ENCODE assay signal across 23 mouse cellular contexts in genomic region chr3:96113251-96113650, GRCm38 (mm10). TPM values are rescaled to one million over a fixed set of nuclear protein-coding genes. Genes with fewer than 3 reads are reported as not detected.
DNase-seq lines count a peak whose midpoint lies in the region; TF ChIP-seq lines count a peak whose summit lies in the region.
"Had no signal": no experiment of that assay in that cellular context is flagged by ENCODE, and none has a peak within 500 bp of the region (broad histone marks: within the 10 kb centered on the region; RNA-seq: fewer than 3 reads in every experiment).

No protein-coding gene starts in this region.

- no peak for TF ChIP-seq CTCF in liver, adult 2 months (IDR thresholded peaks at IDR 0.05; ENCODE audit: low read depth, low read length)

- H3K4me3 ChIP-seq in liver, adult 2 months (ENCODE audit: insufficient read depth, low read depth, low read length), result no peak overlapping the region
- H3K4me3 ChIP-seq: embryonic facial prominence, embryonic 10.5 days; forebrain, embryonic 10.5 days; heart, embryonic 10.5 days; hindbrain, embryonic 10.5 days; limb, embryonic 13.5 days had no signal

- peaks cover 24% of the 10 kb centered on the region for H3K79me2 ChIP-seq in liver, adult 2 months (ENCODE audit: control insufficient read depth, insufficient read depth, low read length)

- 72% methylated on average over 3 of the region's 3 CpGs for WGBS in liver, adult 2 months

- DNase-seq in heart, adult 11 months, result peak; percentile 43
- no peak for DNase-seq in heart, adult 8-10 months (ENCODE audit: low spot score)
- DNase-seq in liver, adult 2 months (ENCODE audit: extremely low read depth, low read depth, low spot score), result peak; percentile 25
- DNase-seq in liver (no peak), 3T3-L1 (ENCODE audit: low read depth, low spot score) (peak; percentile 49), adipocyte (ENCODE audit: low spot score) (peak; percentile 76)
- DNase-seq in cerebellum, adult 9-11 months, result no peak
- DNase-seq in left cerebral cortex, adult 11 months (ENCODE audit: low spot score), result no peak
- DNase-seq: adrenal gland, postnatal 10 days; cerebellum, adult 9-10 months; heart, postnatal 10 days; kidney, postnatal 25 days; midbrain, embryonic 14.5 days; thymus, adult 18-20 months; thymus, postnatal 36 days had no signal

- H3K9ac ChIP-seq in liver, adult 2 months (ENCODE audit: low read depth, low read length), result no peak overlapping the region
- H3K9ac ChIP-seq: limb, embryonic 13.5 days; liver, embryonic 14.5 days had no signal

- no peaks in the 10 kb centered on the region for H3K27me3 ChIP-seq in liver, adult 2 months (ENCODE audit: control insufficient read depth, insufficient read depth, low read length)
- H3K27me3 ChIP-seq: limb, embryonic 13.5 days; Patski had no signal

- H3K27ac ChIP-seq in liver, adult 2 months (replicated peaks; ENCODE audit: insufficient read depth, low read depth, low read length), result no peak overlapping the region
- H3K27ac ChIP-seq: embryonic facial prominence, embryonic 10.5 days; forebrain, embryonic 10.5 days; heart, embryonic 10.5 days; hindbrain, embryonic 10.5 days; limb, embryonic 13.5 days; liver, embryonic 14.5 days had no signal

- H3K36me3 ChIP-seq in liver, adult 2 months (ENCODE audit: control insufficient read depth, insufficient read depth, low read length), result no peaks in the 10 kb centered on the region

- H3K4me1 ChIP-seq in liver, adult 2 months (ENCODE audit: control insufficient read depth, insufficient read depth, low read length), result peaks cover 14% of the 10 kb centered on the region; the same call in 1 of the 2 replicates
- H3K4me1 ChIP-seq: hindbrain, embryonic 10.5 days had no signal

- no peak for TF ChIP-seq POLR2A in liver, adult 2 months (IDR thresholded peaks at IDR 0.05; ENCODE audit: extremely low read depth, insufficient read depth, low read length)

RNA-seq across cellular contexts. Expression of gene Otud7b, which starts 8.9 kb away (rescaled TPM):
- 10 to 100 TPM; 55.4 to 63.1 (median 59.8) TPM for total RNA-seq in heart, adult 8-10 months (2022)
- 8.9 and 11.9 TPM in 2 replicates for total RNA-seq in liver, adult 2 months (2014; rRNA removed)
- 5.9 and 6.8 TPM in 2 replicates for polyA plus RNA-seq in liver, adult 2 months (2012; rRNA removed)

RNA-seq across cellular contexts. Expression of gene Mtmr11, which starts 48.6 kb away (rescaled TPM):
- 1 to 10 TPM; 1.7 to 3.0 (median 2.2) TPM for total RNA-seq in heart, adult 8-10 months (2022)
- total RNA-seq in liver, adult 2 months (2014; rRNA removed), result 1.2 and 1.4 TPM in 2 replicates
- 1.1 and 2.8 TPM in 2 replicates for polyA plus RNA-seq in liver, adult 2 months (2012; rRNA removed)
- total RNA-seq: megakaryocyte-erythroid progenitor cell, adult 5-6 weeks had no signal

RNA-seq across cellular contexts. Expression of gene Vps45, which starts 55.0 kb away (rescaled TPM):
- total RNA-seq in heart, adult 8-10 months (2022), result 10 to 100 TPM; 27.2 to 33.8 (median 30.0) TPM
- 8.9 and 10.7 TPM in 2 replicates for total RNA-seq in liver, adult 2 months (2014; rRNA removed)
- 2.1 and 2.4 TPM in 2 replicates for polyA plus RNA-seq in liver, adult 2 months (2012; rRNA removed)

RNA-seq across cellular contexts. Expression of gene Sf3b4, which starts 58.9 kb away (rescaled TPM):
- total RNA-seq in heart, adult 8-10 months (2022), result 10 to 100 TPM; 14.1 to 17.2 (median 16.2) TPM
- 2.7 and 5.2 TPM in 2 replicates for total RNA-seq in liver, adult 2 months (2014; rRNA removed)
- 23.5 and 29.7 TPM in 2 replicates for polyA plus RNA-seq in liver, adult 2 months (2012; rRNA removed)

Comparison
In these comparisons a context has a peak if more than half of its experiments do, and no peak if none do; other contexts are left out.
1. DNase-seq: peak in heart, adult 11 months (single experiment), liver, adult 2 months (single experiment), 3T3-L1 (single experiment) and adipocyte (single experiment); none in heart, adult 8-10 months (single experiment), liver (single experiment), cerebellum, adult 9-11 months (single experiment) and left cerebral cortex, adult 11 months (single experiment).